Comparison of ENCODE assay signal across 8 mouse cellular contexts in genomic region chr2:92430723-92431541, GRCm38 (mm10). TPM values are rescaled to one million over a fixed set of nuclear protein-coding genes. Genes with fewer than 3 reads are reported as not detected.
DNase-seq lines count a peak whose midpoint lies in the region; ATAC-seq and TF ChIP-seq lines count a peak whose summit lies in the region.

No protein-coding gene starts in this region.

- TF ChIP-seq CTCF in ES-Bruce4 (IDR thresholded peaks at IDR 0.05; ENCODE audit: low read depth, low read length): no peak

- H3K9ac ChIP-seq in ES-Bruce4 (ENCODE audit: low read depth, poor library complexity, severe bottlenecking): no peak overlapping the region
- H3K9ac ChIP-seq in heart, embryonic 15.5 days: peak overlapping the region; percentile 37
- peak overlapping the region; percentile 37 for H3K9ac ChIP-seq in lung, embryonic 15.5 days

- ATAC-seq in heart, embryonic 15.5 days (replicated peaks; ENCODE audit: insufficient number of reproducible peaks, insufficient read depth, low FRiP score, low read depth): 0 out of 2 replicates have a peak, but pooled peaks have one; percentile 8
- ATAC-seq in lung, embryonic 15.5 days (ENCODE audit: borderline replicate concordance, extremely low read depth, low FRiP score, low TSS enrichment): peak; percentile 20; the same call in 1 of the 2 replicates
- no peak for ATAC-seq in inflammation-experienced regulatory T-cells, adult 6 months

- no peak overlapping the region for H3K27ac ChIP-seq in ES-Bruce4 (ENCODE audit: insufficient read depth, low read length)
- H3K27ac ChIP-seq in forebrain, embryonic 10.5 days: peak overlapping the region; percentile 68; the same call in 1 of the 2 replicates
- H3K27ac ChIP-seq in heart, embryonic 15.5 days: peak overlapping the region; percentile 71
- H3K27ac ChIP-seq in lung, embryonic 15.5 days: peak overlapping the region; percentile 66

- no peak for TF ChIP-seq POLR2A in ES-Bruce4 (IDR thresholded peaks at IDR 0.05; ENCODE audit: insufficient read depth, low read length)

- H3K36me3 ChIP-seq in ES-Bruce4 (ENCODE audit: control insufficient read depth, insufficient read depth, low read length, poor library complexity, severe bottlenecking): no peaks in the 10 kb centered on the region
- peaks cover 16% of the 10 kb centered on the region for H3K36me3 ChIP-seq in forebrain, embryonic 10.5 days (replicated peaks)
- no peaks in the 10 kb centered on the region for H3K36me3 ChIP-seq in heart, embryonic 15.5 days
- no peaks in the 10 kb centered on the region for H3K36me3 ChIP-seq in lung, embryonic 15.5 days

- H3K4me3 ChIP-seq in ES-Bruce4 (ENCODE audit: low read depth, low read length): peak overlapping the region; percentile 29
- H3K4me3 ChIP-seq in forebrain, embryonic 10.5 days: peak overlapping the region; percentile 93
- peak overlapping the region; percentile 94 for H3K4me3 ChIP-seq in heart, embryonic 15.5 days
- peak overlapping the region; percentile 92 for H3K4me3 ChIP-seq in lung, embryonic 15.5 days

- H3K4me2 ChIP-seq in heart, embryonic 15.5 days: peak overlapping the region; percentile 79
- H3K4me2 ChIP-seq in lung, embryonic 15.5 days: peak overlapping the region; percentile 84

- peak; percentile 90 for DNase-seq in R1 (ENCODE audit: low read depth, low spot score)
- DNase-seq in forebrain, embryonic 10.5 days (ENCODE audit: extremely low spot score, low spot score): no peak
- DNase-seq in layer of hippocampus, adult 9-11 months: peak; percentile 75
- DNase-seq in right cerebral cortex, adult 2 months (ENCODE audit: low spot score in 2 of 2): peak; percentile 62 to 76

- 0 out of 2 replicates have a peak, but pooled peaks have one; percentile 60 for TF ChIP-seq EP300 in ES-Bruce4 (IDR thresholded peaks at IDR 0.05; ENCODE audit: insufficient read depth, low read depth, low read length)

- H3K27me3 ChIP-seq in ES-Bruce4 (ENCODE audit: control insufficient read depth, insufficient read depth, low read length, poor library complexity, severe bottlenecking): no peaks in the 10 kb centered on the region
- H3K27me3 ChIP-seq in forebrain, embryonic 10.5 days (ENCODE audit: poor library complexity, severe bottlenecking): peaks cover 9% of the 10 kb centered on the region
- no peaks in the 10 kb centered on the region for H3K27me3 ChIP-seq in heart, embryonic 15.5 days
- H3K27me3 ChIP-seq in lung, embryonic 15.5 days: no peaks in the 10 kb centered on the region

- WGBS in forebrain, embryonic 10.5 days: 77% methylated on average over 21 of the region's 21 CpGs
- WGBS in heart, embryonic 15.5 days: 51% methylated on average over 21 of the region's 21 CpGs
- WGBS in lung, embryonic 15.5 days: 46% methylated on average over 21 of the region's 21 CpGs

- H3K4me1 ChIP-seq in ES-Bruce4 (ENCODE audit: control insufficient read depth, insufficient read depth, low read length): peaks cover 10% of the 10 kb centered on the region
- H3K4me1 ChIP-seq in forebrain, embryonic 10.5 days: peaks cover 74% of the 10 kb centered on the region
- H3K4me1 ChIP-seq in heart, embryonic 15.5 days (replicated peaks): peaks cover 71% of the 10 kb centered on the region
- H3K4me1 ChIP-seq in lung, embryonic 15.5 days: peaks cover 76% of the 10 kb centered on the region

- H3K9me3 ChIP-seq in ES-Bruce4 (replicated peaks; ENCODE audit: control insufficient read depth, insufficient read depth, low read length, poor library complexity, severe bottlenecking): no peaks in the 10 kb centered on the region
- no peaks in the 10 kb centered on the region for H3K9me3 ChIP-seq in forebrain, embryonic 10.5 days
- H3K9me3 ChIP-seq in heart, embryonic 15.5 days (replicated peaks): no peaks in the 10 kb centered on the region
- no peaks in the 10 kb centered on the region for H3K9me3 ChIP-seq in lung, embryonic 15.5 days

RNA-seq across cellular contexts. Expression of gene Cry2, which starts 2.9 kb away (rescaled TPM):
- polyA plus RNA-seq in ES-Bruce4 (2011; ENCODE audit: insufficient read depth, insufficient read length, low read depth, missing spikeins): 9.9 and 11.8 TPM in 2 replicates
- polyA plus RNA-seq in forebrain, embryonic 10.5 days (2016; fragmentation: Nextera tagmentation; extraction: Ambion mirVana): 25.5 and 27.3 TPM in 2 replicates
- 15.8 and 20.9 TPM in 2 replicates for polyA plus RNA-seq in heart, embryonic 15.5 days (2015; fragmentation: Nextera tagmentation; extraction: Ambion mirVana)
- polyA plus RNA-seq in lung, embryonic 15.5 days (2015; fragmentation: Nextera tagmentation; extraction: Ambion mirVana): 23.6 and 25.7 TPM in 2 replicates
- polyA plus RNA-seq in inflammation-experienced regulatory T-cells, adult 6 months (2017; shearing (Covaris generic)): 10 to 100 TPM in 1 of 3 experiments, 1 to 10 TPM in 2; 3.5 to 10.2 (median 6.9) TPM

RNA-seq across cellular contexts. Expression of gene Slc35c1, which starts 29.4 kb away (rescaled TPM):
- 7.6 and 8.2 TPM in 2 replicates for polyA plus RNA-seq in ES-Bruce4 (2011; ENCODE audit: insufficient read depth, insufficient read length, low read depth, missing spikeins)
- 14.2 and 14.4 TPM in 2 replicates for polyA plus RNA-seq in forebrain, embryonic 10.5 days (2016; fragmentation: Nextera tagmentation; extraction: Ambion mirVana)
- polyA plus RNA-seq in heart, embryonic 15.5 days (2015; fragmentation: Nextera tagmentation; extraction: Ambion mirVana): 6.9 and 11.6 TPM in 2 replicates
- 15.6 and 16.7 TPM in 2 replicates for polyA plus RNA-seq in lung, embryonic 15.5 days (2015; fragmentation: Nextera tagmentation; extraction: Ambion mirVana)
- 10 to 100 TPM; 35.1 to 53.1 (median 38.8) TPM for polyA plus RNA-seq in inflammation-experienced regulatory T-cells, adult 6 months (2017; shearing (Covaris generic))

RNA-seq across cellular contexts. Expression of gene Mapk8ip1, which starts 29.9 kb away (rescaled TPM):
- 13.6 and 16.0 TPM in 2 replicates for polyA plus RNA-seq in ES-Bruce4 (2011; ENCODE audit: insufficient read depth, insufficient read length, low read depth, missing spikeins)
- polyA plus RNA-seq in forebrain, embryonic 10.5 days (2016; fragmentation: Nextera tagmentation; extraction: Ambion mirVana): 47.0 and 48.1 TPM in 2 replicates
- polyA plus RNA-seq in heart, embryonic 15.5 days (2015; fragmentation: Nextera tagmentation; extraction: Ambion mirVana): 5.7 and 9.7 TPM in 2 replicates
- 15.1 and 15.2 TPM in 2 replicates for polyA plus RNA-seq in lung, embryonic 15.5 days (2015; fragmentation: Nextera tagmentation; extraction: Ambion mirVana)
- under 1 TPM; 0.43 to 0.92 (median 0.82) TPM for polyA plus RNA-seq in inflammation-experienced regulatory T-cells, adult 6 months (2017; shearing (Covaris generic))

RNA-seq across cellular contexts. Expression of gene 1700029I15Rik, which starts 48.6 kb away (rescaled TPM):
- 1.2 TPM in 1 of 2 replicates, not detected in the other for polyA plus RNA-seq in ES-Bruce4 (2011; ENCODE audit: insufficient read depth, insufficient read length, low read depth, missing spikeins)
- polyA plus RNA-seq in forebrain, embryonic 10.5 days (2016; fragmentation: Nextera tagmentation; extraction: Ambion mirVana): 3.9 and 4.4 TPM in 2 replicates
- polyA plus RNA-seq in heart, embryonic 15.5 days (2015; fragmentation: Nextera tagmentation; extraction: Ambion mirVana): 1.2 and 1.7 TPM in 2 replicates
- 2.5 and 3.0 TPM in 2 replicates for polyA plus RNA-seq in lung, embryonic 15.5 days (2015; fragmentation: Nextera tagmentation; extraction: Ambion mirVana)
- polyA plus RNA-seq in inflammation-experienced regulatory T-cells, adult 6 months (2017; shearing (Covaris generic)): 1 to 10 TPM; 3.2 to 3.7 (median 3.7) TPM

RNA-seq across cellular contexts. Expression of gene Large2, which starts 56.3 kb away (rescaled TPM):
- 27.9 and 31.4 TPM in 2 replicates for polyA plus RNA-seq in ES-Bruce4 (2011; ENCODE audit: insufficient read depth, insufficient read length, low read depth, missing spikeins)
- 31.9 and 33.5 TPM in 2 replicates for polyA plus RNA-seq in forebrain, embryonic 10.5 days (2016; fragmentation: Nextera tagmentation; extraction: Ambion mirVana)
- polyA plus RNA-seq in heart, embryonic 15.5 days (2015; fragmentation: Nextera tagmentation; extraction: Ambion mirVana): 1.6 and 3.4 TPM in 2 replicates
- polyA plus RNA-seq in lung, embryonic 15.5 days (2015; fragmentation: Nextera tagmentation; extraction: Ambion mirVana): 17.0 and 18.7 TPM in 2 replicates
- polyA plus RNA-seq in inflammation-experienced regulatory T-cells, adult 6 months (2017; shearing (Covaris generic)): 1 to 10 TPM in 1 of 3 experiments, under 1 TPM in 1, not detected in 1; 0.23 to 1.3 TPM

Comparison
In these comparisons a context has a peak if more than half of its experiments do, and no peak if none do; other contexts are left out.
1. H3K4me3 ChIP-seq: peak in every context shown above with its lines; median percentile 94 in heart, embryonic 15.5 days; 93 in forebrain, embryonic 10.5 days; 92 in lung, embryonic 15.5 days; 29 in ES-Bruce4.